Mouse (Mus musculus) C2C12 (cell line): ENCODE measurements around the gene Sdk1.

ENCODE experiments used
- CTCF ChIP-seq: IDR thresholded peaks from one replicate; pipeline ENCODE4 v1.5.1; 2011; ENCODE audit not compliant: control insufficient read depth, insufficient read depth, insufficient read length
- FOSL1 ChIP-seq: IDR thresholded peaks from one replicate; pipeline ENCODE4 v1.8.0; 2011; ENCODE audit warnings: mild to moderate bottlenecking, low read length; ENCODE audit not compliant: poor library complexity, insufficient read depth, severe bottlenecking
- MAX ChIP-seq: IDR thresholded peaks from one replicate; pipeline ENCODE4 v1.6.1; 2011; ENCODE audit warnings: mild to moderate bottlenecking, control low read depth
- MYOD1 ChIP-seq: IDR thresholded peaks from one replicate; pipeline ENCODE4 v1.6.1; 2011; ENCODE audit warnings: low read depth; ENCODE audit not compliant: control insufficient read depth, insufficient read length
- MYOG ChIP-seq: IDR thresholded peaks from one replicate; pipeline ENCODE4 v1.6.1; 2011; ENCODE audit not compliant: control insufficient read depth, insufficient read length; ENCODE audit errors: extremely low read depth
- USF1 ChIP-seq: IDR thresholded peaks from one replicate; pipeline ENCODE4 v1.6.1; 2011; ENCODE audit warnings: low read depth, mild to moderate bottlenecking, control low read depth, moderate library complexity

DNA sequence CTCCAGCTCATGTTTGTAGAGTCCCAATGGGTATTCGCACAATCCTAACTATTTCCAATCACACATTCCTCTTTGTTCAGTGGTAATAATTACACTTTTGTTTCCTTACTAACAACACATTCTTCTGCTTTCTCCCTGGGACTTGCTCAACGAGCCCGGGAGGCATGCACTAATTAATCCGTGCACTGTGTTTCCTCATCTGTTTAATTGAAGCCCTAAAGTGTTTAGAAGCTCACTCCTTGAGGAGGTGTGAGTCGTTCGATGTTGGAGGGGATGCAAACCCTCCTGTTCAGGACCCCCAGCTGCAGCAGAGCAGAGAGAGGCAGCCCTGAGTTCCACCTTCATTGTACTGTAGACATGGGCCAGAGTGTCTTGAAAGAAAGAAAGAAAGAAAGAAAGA lies 452.4 kb downstream of the Sdk1 start:
- no peak for TF ChIP-seq MAX
- TF ChIP-seq USF1: no peak
- no peak for TF ChIP-seq CTCF
- TF ChIP-seq MYOG: no peak
- no peak for TF ChIP-seq MYOD1
- TF ChIP-seq FOSL1: no peak
